Mouse (Mus musculus): ENCODE measurements around the gene Dach1. TPM values are rescaled to one million over a fixed set of nuclear protein-coding genes. Genes with fewer than 3 reads are reported as not detected.

Dach1 gene
- polyA plus RNA-seq, 1 experiment from 2014 or later: 19.0 TPM

DNA sequence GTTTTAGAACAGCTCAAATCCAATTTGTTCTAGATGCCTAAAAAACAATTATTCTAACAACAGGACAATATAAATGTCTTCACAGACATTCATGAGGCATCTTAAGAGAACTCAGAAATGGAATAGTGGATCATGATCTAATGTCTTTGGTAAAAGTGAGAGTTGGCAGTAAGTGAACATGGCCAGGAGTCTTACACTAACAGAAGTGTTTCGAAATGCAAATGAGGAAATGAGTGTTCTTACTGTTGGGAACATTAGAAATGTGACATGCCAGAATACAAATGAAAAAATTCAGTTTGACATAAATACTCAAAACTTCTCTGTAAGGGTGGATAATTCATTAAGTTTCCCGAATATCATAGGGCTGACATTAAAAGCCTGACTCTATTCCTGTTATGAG lies 426.3 kb downstream of the Dach1 start:
- H3K9me3 ChIP-seq: no peaks in the 10 kb centered on the region
- H3K27me3 ChIP-seq (ENCODE audit: insufficient read depth, poor library complexity, severe bottlenecking): no peaks in the 10 kb centered on the region
- H3K27ac ChIP-seq: no peak overlapping the region
- WGBS: 91% methylated on average over 2 of the region's 2 CpGs
- no peaks in the 10 kb centered on the region for H3K4me1 ChIP-seq (replicated peaks)
- no peak for DNase-seq (ENCODE audit: low spot score)
- H3K4me3 ChIP-seq: no peak overlapping the region
- H3K36me3 ChIP-seq: no peaks in the 10 kb centered on the region

DNA sequence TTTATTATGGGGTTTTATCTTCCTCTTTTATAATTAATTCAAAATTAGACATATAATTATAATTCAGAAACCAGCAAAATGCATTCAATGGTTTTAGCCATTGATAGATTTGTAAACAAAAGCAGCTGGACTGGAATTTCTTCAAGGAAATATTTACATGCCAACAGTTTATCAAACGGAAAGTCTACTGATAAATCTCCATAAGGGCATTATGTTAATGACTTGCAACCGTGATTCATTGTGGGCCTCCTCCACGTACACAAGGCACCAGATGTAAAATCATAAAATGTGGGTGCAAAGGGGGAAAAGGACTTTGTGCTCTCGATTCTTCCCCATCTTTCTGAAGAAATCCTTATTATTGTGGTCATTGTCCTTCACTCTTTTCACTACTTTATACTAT lies 426.8 kb downstream of the Dach1 start:
- DNase-seq (ENCODE audit: low spot score): no peak
- 86% methylated on average over 4 of the region's 4 CpGs for WGBS
- Histone ChIP-seq H3K4me3 (no peak overlapping the region), H3K4me1 (replicated peaks) (no peaks in the 10 kb centered on the region), H3K36me3 (no peaks in the 10 kb centered on the region), H3K27me3 (ENCODE audit: insufficient read depth, poor library complexity, severe bottlenecking) (no peaks in the 10 kb centered on the region), H3K27ac (no peak overlapping the region), H3K9me3 (no peaks in the 10 kb centered on the region)
